Mouse (Mus musculus): Measurements from ENCODE around the gene Chrnb1.

The Chrnb1 gene

DNA sequence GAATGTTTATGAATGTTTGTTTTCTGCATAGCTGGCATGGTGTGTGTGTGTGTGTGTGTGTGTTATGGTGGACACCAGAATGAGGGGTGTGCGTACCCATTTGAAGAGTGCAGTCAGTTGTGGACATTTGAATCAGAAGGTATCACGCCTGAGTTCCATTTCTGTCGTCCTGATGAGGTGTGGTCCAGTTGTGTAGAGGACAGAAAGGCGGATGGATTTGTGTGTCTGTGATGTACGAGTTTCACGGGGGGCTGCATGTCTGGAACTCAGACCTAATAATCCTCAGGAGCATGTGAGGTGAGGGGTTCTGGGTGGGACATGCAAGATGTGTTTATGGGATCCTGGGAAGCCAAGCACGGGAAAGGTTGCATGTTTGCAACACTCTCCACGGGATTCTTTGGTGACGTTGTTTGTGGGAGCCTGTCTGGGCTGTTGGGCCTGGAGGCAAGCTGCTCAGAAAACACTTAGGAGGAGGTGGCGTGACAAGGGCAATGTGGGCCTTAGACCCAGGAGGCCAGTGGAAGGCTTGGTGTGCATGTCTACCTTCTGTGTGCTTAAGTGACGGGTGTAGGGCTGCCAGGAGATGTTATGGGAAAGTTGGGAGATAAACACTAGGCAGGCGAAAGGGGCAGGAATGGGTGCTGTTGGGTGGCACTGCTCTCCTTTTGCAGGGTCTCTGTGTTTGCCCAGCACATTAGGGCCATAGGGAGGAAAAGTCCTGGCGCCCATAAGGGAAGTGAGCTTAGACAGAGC is 28.7 kb downstream of the Chrnb1 start:
- DNase-seq: no peak

DNA sequence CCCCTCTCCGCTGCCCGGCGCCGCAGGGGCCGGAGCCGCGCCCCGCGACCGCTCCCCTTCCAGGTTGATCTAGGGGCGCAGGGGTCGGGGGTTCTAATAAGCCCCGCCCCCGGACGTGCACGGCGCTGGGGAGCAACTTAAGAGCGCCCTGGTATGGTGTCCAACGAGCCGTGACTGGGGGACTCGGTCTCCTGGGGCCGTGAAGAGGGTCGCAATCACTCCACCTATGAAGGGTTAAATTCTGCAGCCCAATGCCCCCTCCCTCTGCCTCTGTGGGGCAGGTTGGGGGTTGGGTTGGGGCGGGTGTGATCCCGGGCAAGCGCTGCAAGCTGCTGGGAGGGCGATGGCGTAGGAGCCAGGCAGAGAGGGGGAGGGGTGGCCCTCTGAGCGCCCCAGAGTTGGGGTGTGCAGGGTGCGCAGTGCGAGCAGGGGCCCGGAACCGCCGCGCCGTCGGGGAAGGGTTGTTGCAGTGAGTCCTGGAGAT is 29.6 kb downstream of the Chrnb1 start:
- peak; percentile 70 for DNase-seq

DNA sequence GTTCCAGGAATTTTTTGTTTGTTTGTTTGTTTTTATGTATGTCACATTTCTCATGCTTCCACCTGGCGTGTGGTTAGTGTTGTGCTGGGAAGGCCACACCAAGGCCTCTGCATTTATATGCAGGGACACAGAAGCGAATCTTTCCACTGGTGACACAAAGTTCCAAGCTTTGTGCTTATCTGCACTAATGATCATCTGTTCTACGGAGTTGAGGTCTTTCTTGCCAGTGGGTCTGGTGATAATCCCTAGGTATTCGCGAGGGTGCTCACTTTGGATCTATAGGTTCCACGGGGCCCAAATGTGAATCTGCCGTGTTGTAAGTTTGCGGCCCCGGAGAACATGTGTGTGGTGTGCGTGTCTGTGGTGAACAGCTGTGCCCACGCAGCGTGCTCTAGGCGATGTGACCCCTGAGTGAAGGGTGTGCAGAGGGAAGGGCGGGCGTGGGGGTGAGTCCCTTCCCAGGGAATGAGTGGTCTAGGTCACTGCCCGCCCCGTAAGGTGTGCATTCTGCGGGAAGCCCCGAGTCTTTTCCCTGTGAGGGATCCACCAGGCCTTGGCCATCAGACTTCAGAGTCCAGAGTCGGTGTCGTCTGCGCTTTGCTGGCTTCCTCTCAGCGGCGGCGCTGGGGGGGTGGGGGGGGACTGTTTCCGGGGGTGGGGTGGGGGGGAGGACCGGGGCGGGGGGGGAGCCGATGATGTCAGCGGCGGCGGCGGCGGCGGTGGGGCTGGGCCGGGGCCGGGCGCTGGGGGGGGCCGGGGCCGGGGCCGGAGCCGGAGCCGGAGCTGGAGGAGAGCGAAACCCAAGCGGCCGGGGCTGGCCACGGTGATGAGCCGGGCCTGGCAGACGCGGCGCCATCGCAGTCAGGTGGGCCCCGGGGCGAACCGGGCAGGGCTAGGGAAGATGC is 30.3 kb downstream of the Chrnb1 start, which contains the start of gene Zbtb4:
Gene Zbtb4, plus strand, starts transcription at position 692 of the 905 bp plus-strand sequence.
- DNase-seq: peak; percentile 51

DNA sequence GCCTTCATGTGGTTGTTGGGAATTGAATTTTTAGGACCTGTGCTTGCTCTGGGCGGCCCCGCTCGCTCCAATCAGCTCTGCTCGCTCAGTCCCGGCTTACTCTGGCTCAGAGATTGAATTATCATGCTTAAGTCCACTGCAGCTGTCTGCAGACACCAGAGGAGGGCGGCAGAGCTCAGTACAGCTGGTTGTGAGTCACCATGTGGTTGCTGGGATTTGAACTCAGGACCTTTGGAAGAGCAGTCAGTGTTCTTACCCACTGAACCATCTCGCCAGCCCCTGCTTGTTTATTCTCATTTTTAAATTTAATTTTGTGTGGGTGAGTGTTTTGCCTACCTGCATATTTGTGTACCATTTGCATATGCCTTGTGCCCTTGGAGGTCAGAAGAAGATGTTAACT is 32.2 kb downstream of the Chrnb1 start:
- DNase-seq: no peak

DNA sequence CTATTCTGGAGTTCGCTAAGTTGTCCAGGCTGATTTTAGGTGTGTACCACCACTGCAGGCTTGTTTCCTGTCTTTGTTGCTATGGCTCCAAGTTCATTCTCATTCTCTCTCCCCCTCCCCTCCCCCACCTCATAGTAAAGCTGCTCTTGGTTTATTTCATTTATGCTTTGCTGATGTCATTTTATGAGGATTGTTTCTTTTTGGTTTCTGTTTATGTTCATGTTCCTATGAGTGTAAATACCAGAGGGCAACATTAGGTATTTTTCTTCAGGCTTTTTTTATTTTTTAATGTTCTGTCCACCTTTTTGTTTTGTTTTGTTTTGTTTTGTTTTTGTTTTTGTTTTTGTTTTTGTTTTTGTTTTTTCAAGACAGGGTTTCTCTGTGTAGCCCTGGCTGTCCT is 33.9 kb downstream of the Chrnb1 start, which contains the start of gene Slc35g3:
Gene Slc35g3, minus strand, starts transcription at position 101 of the 400 bp plus-strand sequence.
- no peak for DNase-seq

DNA sequence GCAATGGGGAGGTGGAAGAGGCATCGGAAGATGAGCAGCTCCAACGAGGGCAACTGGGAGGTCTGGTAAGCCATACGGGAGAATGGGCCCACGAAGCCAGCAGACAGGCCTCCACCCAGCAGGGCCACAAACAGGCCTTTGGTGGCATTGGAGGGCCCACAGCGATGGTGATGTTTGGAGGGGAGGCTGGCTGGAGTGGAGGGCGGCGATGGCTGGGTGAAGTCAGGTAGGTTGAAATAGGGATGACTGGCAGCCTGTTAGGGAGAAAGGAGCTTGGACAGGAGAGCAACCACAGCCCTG is 34.9 kb downstream of the Chrnb1 start:
- DNase-seq: no peak

DNA sequence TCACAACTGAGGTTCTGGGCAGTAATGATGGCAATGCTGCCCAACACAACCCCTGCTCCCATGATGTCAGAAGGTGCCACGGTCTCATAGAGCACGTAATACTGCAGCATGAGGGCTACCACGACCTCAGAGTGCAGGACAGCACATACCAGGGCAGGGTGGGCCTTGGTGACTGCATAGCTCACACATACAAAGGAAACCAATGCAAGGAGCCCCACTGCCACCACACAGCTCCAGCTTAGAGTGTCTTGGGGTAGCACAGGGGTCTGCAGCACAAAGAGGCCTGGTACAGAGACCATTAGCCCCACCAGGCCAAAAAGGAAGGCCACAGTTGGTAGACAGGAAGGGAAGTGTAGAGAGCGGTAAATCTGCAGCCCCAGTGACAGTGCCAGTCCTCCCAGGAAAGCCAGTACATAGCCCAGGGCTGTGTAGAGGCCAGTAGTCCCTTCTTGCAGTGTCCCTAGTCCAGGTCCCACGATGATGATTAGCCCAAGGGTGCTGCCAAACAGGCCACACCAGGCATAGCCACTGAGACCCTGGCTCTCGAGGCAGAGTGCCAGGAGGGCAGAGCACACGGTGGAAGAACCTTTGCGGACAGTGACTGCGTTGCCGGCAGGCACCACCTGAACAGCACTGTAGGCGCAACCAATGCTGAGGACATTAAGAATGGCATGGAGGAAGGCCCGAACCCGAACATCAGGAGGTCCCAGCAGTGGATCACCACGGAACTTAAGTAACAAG is 35.4 kb downstream of the Chrnb1 start:
- no peak for DNase-seq

DNA sequence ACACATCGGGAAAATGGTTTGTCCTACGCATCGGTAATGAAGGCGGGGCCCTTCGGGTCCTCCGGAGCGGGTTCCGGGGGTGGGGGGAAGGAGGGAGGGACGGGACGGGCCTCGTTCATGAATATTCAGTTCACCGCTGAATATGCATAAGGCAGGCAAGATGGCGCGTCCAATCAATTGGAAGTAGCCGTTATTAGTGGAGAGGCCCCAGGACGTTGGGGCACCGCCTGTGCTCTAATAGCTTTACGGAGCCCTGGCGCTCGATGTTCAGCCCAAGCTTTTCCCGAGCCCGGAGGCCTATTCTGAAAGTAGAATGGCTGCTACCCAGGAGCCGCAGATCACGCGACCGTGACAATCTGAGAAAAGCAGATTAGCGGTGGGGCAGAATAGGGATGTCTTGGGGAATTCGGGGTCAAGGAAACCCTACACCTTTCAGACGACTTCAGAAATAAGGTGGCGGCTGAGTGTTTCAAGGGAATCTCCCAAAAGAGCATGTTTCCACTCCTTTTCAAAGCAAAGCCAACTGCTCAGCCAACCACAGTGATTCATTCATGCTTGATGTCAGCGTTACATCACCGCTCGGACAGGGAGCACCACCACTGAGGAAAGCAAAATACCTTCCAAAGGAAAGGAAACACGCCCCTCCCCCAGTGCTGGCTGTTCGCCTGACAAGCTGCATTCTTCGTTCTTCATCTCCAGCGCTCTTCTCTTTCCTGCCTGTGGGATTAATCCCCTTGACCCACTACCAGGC is 36.6 kb downstream of the Chrnb1 start:
- DNase-seq: peak; percentile 88

DNA sequence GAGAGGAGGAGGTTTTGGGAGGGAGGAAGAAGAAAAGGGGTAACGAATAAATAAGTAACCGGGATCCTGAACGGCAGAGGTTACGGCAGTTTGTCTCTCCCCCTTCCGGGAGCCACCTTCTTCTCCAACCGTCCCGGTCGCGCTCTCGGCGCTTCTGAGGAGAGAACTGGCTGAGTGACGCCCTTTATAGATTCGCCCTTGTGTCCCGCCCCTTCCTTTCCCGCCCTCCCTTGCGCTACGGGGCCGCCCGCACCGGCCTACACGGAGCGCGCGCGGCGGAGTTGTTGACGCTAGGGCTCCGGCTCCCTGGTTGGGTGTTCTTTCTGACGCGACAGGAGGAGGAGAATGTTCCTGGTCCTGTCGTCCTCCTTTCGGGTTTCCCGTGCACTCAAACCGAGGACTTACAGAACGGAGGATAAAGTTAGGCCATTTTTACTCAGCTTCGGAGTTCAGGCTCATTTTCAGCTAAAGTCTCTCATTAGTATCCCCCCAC is 37.2 kb downstream of the Chrnb1 start, which contains the start of gene Polr2a:
Gene Polr2a, minus strand, starts transcription at position 160 of the 493 bp plus-strand sequence.
- DNase-seq: peak; percentile 97

DNA sequence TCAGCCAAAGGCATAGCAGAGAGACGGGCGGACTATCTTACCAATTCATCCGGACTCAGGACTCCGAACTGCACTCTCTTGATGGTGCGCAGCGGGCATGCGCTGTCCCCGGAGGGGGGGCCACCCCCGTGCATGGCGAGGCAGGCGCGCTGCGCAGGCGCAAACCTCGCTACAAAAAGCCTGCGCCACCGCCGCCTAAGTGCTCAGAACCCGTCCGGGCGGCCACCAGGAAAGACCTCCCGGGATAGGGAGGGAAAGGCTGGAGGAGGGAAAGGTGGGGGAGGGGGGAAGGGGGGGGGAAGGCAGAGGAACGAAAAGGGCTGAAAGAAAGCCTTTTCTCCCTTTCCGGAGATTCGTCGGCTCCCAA is 37.7 kb downstream of the Chrnb1 start:
- DNase-seq: peak; percentile 98

DNA sequence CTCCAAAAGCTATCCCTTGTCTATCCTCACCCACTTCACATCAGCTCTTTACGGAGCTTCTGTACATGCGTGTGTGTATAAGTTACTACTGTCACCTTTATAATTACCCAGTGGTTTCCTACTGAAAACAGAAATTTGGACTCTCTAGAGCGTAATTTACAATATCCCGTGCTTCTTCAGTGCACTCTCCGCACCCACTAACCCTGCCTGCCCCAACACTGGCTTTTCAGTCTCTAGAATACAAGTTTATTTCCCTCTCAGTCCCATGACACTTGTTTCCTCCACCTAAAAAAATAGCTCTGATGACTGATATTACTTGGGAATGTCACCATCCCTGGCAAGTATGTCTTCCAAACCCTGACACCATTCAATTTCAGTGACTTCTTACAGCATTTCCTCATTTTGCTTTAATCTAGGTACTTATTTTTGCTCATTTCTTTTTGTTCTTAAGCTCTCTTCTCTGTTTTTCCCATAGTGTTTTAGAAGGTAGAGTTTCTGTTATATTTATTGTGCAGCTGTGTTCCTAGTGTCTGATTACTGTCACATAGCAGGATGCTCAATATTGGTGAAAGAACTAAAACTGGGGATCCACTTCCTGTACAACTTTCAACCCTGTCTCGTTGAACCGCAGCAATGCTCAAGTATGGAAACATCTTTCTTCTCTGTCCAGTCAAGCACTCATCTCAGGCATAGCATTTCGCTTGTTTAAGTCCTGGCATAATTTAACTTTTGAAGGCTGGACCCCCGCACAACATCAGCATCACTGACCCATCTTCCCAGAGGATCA is 38.2 kb downstream of the Chrnb1 start:
- DNase-seq: no peak

DNA sequence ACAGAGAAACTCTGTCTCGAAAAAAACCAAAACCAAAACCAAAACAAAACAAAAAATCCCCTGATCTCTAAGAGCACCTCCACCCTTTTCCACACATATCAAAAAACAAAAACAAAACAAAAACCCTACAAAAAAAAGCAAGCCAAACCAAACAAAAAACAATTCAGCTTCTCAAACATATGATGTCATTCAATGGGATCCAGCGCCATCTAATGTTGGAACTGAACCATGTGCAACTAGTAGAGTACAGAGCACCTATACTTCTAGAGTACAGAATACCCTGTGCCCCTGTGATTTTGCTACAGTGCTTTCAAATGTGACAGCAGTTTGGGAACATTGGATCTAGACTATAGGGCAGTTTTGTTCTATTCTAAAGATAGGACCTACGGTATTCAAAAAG is 41.0 kb downstream of the Chrnb1 start:
- DNase-seq: no peak

DNA sequence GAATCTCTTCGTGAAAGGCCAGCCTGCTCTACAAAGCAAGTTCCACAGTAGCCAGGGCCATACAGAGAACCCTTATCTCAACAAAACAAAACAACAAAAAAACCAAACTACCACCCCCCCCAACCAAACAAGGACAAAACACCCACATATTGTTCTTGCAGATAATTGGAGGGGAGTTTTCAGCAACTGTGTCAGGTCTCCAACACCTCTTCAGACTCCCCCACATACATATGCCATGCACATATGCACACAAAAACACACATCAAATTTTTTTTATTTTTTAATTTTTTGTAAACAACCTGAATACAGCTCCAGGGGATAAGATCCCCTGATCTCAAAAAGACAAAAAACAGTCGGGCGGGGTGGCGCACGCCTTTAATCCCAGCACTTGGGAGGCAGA is 41.5 kb downstream of the Chrnb1 start:
- DNase-seq: no peak

DNA sequence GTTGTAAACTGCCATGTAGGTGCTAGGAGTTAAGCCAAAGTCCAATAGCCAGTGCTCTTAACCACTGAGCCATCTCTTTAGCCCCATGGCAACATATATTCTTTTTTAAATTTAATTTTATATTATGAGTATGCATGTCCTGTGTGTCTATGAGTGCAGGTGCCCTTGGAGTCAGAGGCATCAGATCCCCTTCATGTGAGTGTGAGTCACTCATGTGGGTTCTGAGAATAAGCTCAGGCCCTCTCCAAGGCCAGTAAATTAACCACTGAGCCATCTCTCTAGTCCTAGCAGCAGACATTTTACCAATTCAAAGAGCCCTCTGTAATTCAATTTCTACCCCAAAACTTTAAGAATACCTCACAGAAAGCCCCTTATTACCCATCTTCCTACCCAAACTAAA is 43.1 kb downstream of the Chrnb1 start:
- no peak for DNase-seq

DNA sequence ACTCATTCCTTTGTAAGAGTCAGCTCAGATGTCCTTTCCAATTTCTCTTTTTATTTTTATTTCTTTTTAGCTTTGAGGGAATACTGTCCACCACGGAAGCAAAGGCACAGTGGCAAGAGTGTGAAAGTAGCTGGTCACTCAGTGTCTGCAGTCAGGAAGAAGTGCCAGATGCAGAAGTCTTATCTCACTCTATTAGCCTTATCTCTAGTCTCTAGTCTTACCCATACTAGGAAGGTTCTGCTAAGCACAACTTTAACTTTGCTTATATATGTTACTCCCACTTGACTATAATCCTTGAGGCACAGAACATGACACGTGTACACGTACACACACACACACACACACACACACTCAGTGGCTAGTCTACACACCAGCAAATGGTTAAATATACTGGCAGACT is 44.1 kb downstream of the Chrnb1 start:
- DNase-seq: no peak

Measured in cerebellum, adult 11 months (tissue).